Mouse (Mus musculus): ENCODE data around the gene Tdrkh. TPM values are rescaled to one million over a fixed set of nuclear protein-coding genes. Genes with fewer than 3 reads are reported as not detected.
A peak's percentile ranks its signal among the peaks of the same experiment; 100 is the strongest.

The Tdrkh gene
- polyA plus RNA-seq, 1 experiment from 2014 or later = 14.3 TPM

DNA sequence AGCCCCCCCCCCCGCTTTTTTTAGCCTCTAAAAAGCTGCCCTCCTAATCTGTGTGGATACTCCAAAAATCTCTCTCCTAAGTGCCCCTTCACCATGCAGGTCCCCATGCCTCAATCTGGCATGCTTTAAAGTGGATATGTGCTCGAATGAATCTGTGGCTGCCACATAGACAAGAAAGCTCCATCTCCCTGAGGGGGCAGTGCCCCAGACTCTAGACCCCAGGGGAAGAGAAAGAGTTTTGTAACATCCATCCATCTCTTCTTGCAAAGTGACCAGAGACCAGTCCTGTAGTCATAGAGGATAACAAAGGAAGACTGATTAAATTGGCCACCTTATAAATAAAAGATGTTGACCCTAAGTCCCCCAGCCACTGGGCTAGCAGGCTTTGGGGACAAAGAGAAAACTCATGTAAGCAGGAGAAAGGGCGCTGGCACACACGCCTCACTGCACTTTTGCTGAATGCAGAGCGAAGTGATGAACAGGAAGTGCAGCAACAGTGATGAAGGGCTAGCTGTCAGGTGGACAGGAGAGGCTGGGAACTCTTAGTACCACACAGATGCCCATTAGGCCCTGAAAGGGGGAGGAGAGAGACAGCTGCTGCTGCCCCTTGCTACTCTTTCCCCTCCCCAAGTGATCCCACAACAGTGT is 13.3 kb upstream of the Tdrkh start:
- TF ChIP-seq CTCF (IDR thresholded peaks at IDR 0.05) = no peak
- POLR2A ChIA-PET = no interaction called here
- ATAC-seq (no peak), DNase-seq (ENCODE audit: low read depth, low spot score) (no peak)
- CTCF ChIA-PET = interaction anchor here (1.0 to 1.7 kb wide), 3 partner anchors 12 to 31 kb away, joined by 3 to 5 read pairs (median 3); no protein-coding TSS in a partner anchor
- peaks cover 39% of the 10 kb centered on the region for H3K27me3 ChIP-seq
- in situ Hi-C loops (cut with MboI; ENCODE audit: low pct_unique_long_range_greater_than_20kb) = no loop called here

DNA sequence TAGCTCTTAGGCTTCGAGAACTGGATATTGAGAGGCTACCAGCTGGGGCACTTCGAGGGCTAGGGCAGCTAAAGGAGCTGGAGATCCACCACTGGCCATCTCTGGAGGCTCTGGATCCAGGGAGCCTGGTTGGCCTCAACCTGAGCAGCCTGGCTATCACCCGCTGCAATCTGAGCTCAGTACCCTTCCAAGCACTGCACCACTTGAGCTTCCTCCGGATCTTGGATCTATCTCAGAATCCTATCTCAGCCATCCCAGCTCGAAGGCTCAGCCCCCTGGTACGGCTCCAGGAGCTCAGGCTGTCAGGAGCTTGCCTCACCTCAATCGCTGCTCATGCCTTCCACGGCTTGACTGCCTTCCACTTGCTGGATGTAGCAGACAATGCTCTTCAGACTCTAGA is 10.6 kb upstream of the Tdrkh start:
- no peak for TF ChIP-seq CTCF (IDR thresholded peaks at IDR 0.05)
- DNase-seq (ENCODE audit: low read depth, low spot score) (no peak), ATAC-seq (no peak)
- in situ Hi-C loops (cut with MboI; ENCODE audit: low pct_unique_long_range_greater_than_20kb) = no loop called here
- POLR2A ChIA-PET = no interaction called here
- CTCF ChIA-PET = interaction anchor here (0.9 kb wide), 1 partner anchor 18 kb away, joined by 3 read pairs; no protein-coding TSS in a partner anchor
- peaks cover 36% of the 10 kb centered on the region for H3K27me3 ChIP-seq

GRCm38 (mm10) chr3:94404366-94405054 is 8.6 kb upstream of the Tdrkh start:
- in situ Hi-C loops (cut with MboI; ENCODE audit: low pct_unique_long_range_greater_than_20kb) = no loop called here

DNA sequence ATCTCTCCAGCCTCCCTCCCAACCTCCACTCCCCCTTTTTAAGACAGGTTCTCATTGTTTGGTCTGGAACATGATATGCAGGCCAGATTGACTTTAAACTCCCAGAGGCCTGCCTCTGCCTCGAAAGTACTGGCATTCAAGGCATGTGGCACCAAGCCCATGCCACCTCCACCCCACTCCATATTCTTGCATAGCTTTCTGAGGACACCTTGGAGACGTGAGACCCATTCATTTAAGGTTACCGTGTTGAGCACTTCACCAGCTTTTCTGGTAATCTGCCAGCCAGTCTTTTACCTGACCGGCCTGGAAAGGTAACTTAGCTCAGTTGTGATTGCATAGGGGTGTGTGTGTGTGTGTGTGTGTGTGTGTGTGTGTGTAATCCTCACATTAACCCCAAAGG is 7.5 kb upstream of the Tdrkh start:
- peaks cover 16% of the 10 kb centered on the region for H3K27me3 ChIP-seq
- ATAC-seq (no peak), DNase-seq (ENCODE audit: low read depth, low spot score) (no peak)
- in situ Hi-C loops (cut with MboI; ENCODE audit: low pct_unique_long_range_greater_than_20kb) = no loop called here
- TF ChIP-seq CTCF (IDR thresholded peaks at IDR 0.05) = no peak
- ChIA-PET CTCF (interaction anchor here (0.9 to 1.8 kb wide), 2 partner anchors 18 to 29 kb away, joined by 4 to 5 read pairs; no protein-coding TSS in a partner anchor), POLR2A (no interaction called here)

More at GRCm38 (mm10) chr3:94404366-94405054, 8.6 kb upstream of the Tdrkh start:
- ChIA-PET POLR2A (no interaction called here), CTCF (interaction anchor here (0.8 to 1.2 kb wide), 3 partner anchors 13 to 29 kb away, joined by 3 to 5 read pairs (median 3); no protein-coding TSS in a partner anchor)
- peaks cover 25% of the 10 kb centered on the region for H3K27me3 ChIP-seq
- DNase-seq (ENCODE audit: low read depth, low spot score) (no peak), ATAC-seq (no peak)
- TF ChIP-seq CTCF (IDR thresholded peaks at IDR 0.05) = no peak

- in situ Hi-C loops (cut with MboI; ENCODE audit: low pct_unique_long_range_greater_than_20kb) = no loop called here
- DNase-seq (ENCODE audit: low read depth, low spot score) (no peak), ATAC-seq (no peak)
- ChIA-PET POLR2A (no interaction called here), CTCF (interaction anchor here (1.2 to 1.6 kb wide), 2 partner anchors 15 to 21 kb away, joined by 3 to 4 read pairs; partner anchors contain the start of gene Lingo4)
- H3K27me3 ChIP-seq = peaks cover 1% of the 10 kb centered on the region
- TF ChIP-seq CTCF (IDR thresholded peaks at IDR 0.05) = no peak
Observed at GRCm38 (mm10) chr3:94412530-94412929, 543 bp upstream of the Tdrkh start.

GRCm38 (mm10) chr3:94430980-94431379 is 17.9 kb downstream of the Tdrkh start:
- no peak for TF ChIP-seq CTCF (IDR thresholded peaks at IDR 0.05)
- in situ Hi-C loops (cut with MboI; ENCODE audit: low pct_unique_long_range_greater_than_20kb) = no loop called here
- CTCF ChIA-PET = interaction anchor here (0.9 kb wide), 1 partner anchor 32 kb away, joined by 3 read pairs; no protein-coding TSS in a partner anchor
- POLR2A ChIA-PET = no interaction called here
- no peak for DNase-seq (ENCODE audit: low read depth, low spot score)
- no peaks in the 10 kb centered on the region for H3K27me3 ChIP-seq
- ATAC-seq = no peak

DNA sequence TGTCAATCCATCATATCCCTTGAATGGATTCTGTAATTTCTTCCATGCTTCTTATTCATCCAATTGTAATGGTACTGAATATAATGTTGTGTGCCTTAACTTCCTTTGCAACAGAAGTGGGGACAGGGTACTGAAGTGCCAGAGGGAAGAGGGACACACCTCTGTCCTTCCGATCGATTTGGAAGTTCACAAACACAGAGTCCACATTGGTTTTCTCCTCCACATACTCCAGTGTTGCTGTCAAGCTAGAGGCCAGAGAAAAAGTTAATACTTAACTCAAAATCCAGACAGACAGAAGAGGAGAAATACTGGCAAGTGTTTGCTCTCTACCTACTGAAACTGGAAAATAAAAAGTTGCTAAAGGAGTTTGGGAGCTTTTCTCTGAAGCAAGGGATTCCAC is 21.2 kb downstream of the Tdrkh start:
- TF ChIP-seq CTCF (IDR thresholded peaks at IDR 0.05) = no peak
- no peaks in the 10 kb centered on the region for H3K27me3 ChIP-seq
- in situ Hi-C loops (cut with MboI; ENCODE audit: low pct_unique_long_range_greater_than_20kb) = no loop called here
- ATAC-seq (no peak), DNase-seq (ENCODE audit: low read depth, low spot score) (no peak)
- ChIA-PET CTCF (interaction anchor here (0.9 to 1.7 kb wide), 6 partner anchors 8 to 67 kb away, joined by 3 to 5 read pairs (median 4); no protein-coding TSS in a partner anchor), POLR2A (interaction anchor here (1.2 kb wide), 1 partner anchor 12 kb away, joined by 3 read pairs; no protein-coding TSS in a partner anchor)

DNA sequence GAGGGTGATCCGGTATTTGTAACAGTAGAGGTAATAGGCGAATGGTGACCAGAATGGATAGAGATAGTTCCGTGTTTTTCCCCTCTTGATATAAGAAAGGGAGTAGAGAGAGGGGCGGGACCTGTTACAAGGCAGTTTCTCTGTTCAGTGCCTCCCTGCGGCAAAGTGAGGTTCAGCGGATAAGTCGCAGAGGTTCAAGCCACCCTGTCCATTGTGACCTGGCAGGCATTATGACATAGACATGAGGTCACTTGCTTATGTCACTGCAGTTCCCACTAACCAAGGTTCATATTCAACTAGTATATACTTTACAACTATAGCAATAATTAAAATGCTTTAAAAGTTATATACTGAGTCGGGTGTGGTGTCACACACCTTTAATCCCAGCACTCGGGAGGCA is 23.3 kb downstream of the Tdrkh start:
- TF ChIP-seq CTCF (IDR thresholded peaks at IDR 0.05) = no peak
- POLR2A ChIA-PET = no interaction called here
- peaks cover 14% of the 10 kb centered on the region for H3K27me3 ChIP-seq
- ATAC-seq (no peak), DNase-seq (ENCODE audit: low read depth, low spot score) (no peak)
- in situ Hi-C loops (cut with MboI; ENCODE audit: low pct_unique_long_range_greater_than_20kb) = no loop called here
- CTCF ChIA-PET = interaction anchor here (0.8 kb wide), 1 partner anchor 15 kb away, joined by 3 read pairs; no protein-coding TSS in a partner anchor

GRCm38 (mm10) chr3:94441182-94441581 is 28.1 kb downstream of the Tdrkh start:
- peaks cover 16% of the 10 kb centered on the region for H3K27me3 ChIP-seq
- POLR2A ChIA-PET = no interaction called here
- CTCF ChIA-PET = interaction anchor here (0.8 to 2.2 kb wide), 9 partner anchors 12 to 93 kb away, joined by 3 to 9 read pairs (median 4); no protein-coding TSS in a partner anchor
- DNase-seq (ENCODE audit: low read depth, low spot score) (no peak), ATAC-seq (peak; percentile 38)
- in situ Hi-C loops (cut with MboI; ENCODE audit: low pct_unique_long_range_greater_than_20kb) = loop anchor here (5.0 kb wide), 1 partner anchor 74 kb away; no protein-coding TSS in a partner anchor
- peak; percentile 66 for TF ChIP-seq CTCF (IDR thresholded peaks at IDR 0.05)

- POLR2A ChIA-PET = interaction anchor here (0.5 to 2.0 kb wide), 12 partner anchors 15 to 216 kb away, joined by 3 to 9 read pairs (median 3); no protein-coding TSS in a partner anchor
Observed at GRCm38 (mm10) chr3:94442951-94443596, 30.0 kb downstream of the Tdrkh start, which contains the start of gene Mrpl9. TSS of gene Mrpl9 (plus strand) at chr3:94443318.

More at GRCm38 (mm10) chr3:94442951-94443596, 30.0 kb downstream of the Tdrkh start, which contains the start of gene Mrpl9:
- CTCF ChIA-PET = interaction anchor here (0.7 to 2.4 kb wide), 3 partner anchors 14 to 118 kb away, joined by 4 to 9 read pairs (median 4); no protein-coding TSS in a partner anchor
- DNase-seq (ENCODE audit: low read depth, low spot score) (peak; percentile 79), ATAC-seq (peak; percentile 92)
- TF ChIP-seq CTCF (IDR thresholded peaks at IDR 0.05) = no peak
- H3K27me3 ChIP-seq = peaks cover 16% of the 10 kb centered on the region
- in situ Hi-C loops (cut with MboI; ENCODE audit: low pct_unique_long_range_greater_than_20kb) = loop anchor here (5.0 kb wide), 1 partner anchor 76 kb away; no protein-coding TSS in a partner anchor

All from Patski (cell line).